Mouse (Mus musculus) left cerebral cortex, adult 6 months (tissue): ENCODE data around the gene Gm4952. TPM values are rescaled to one million over a fixed set of nuclear protein-coding genes. Genes with fewer than 3 reads are reported as not detected.

Experiments
- long read RNA-seq, 2 experiments: library from polyadenylated mRNA; unstranded; transcript quantifications; one replicate each; pipeline ENCODE4 v2.0.0; 2019 to 2020
- polyA plus RNA-seq: library from polyadenylated mRNA; unstranded; fragments of <200 nt; fragmentation: Nextera tagmentation; gene quantifications from 2 replicates; pipeline ENCODE4 v1.2.3, GENCODE M21; 2021

Gene Gm4952
- polyA plus RNA-seq = 0.16 TPM in 1 of 2 replicates, not detected in the other
- long read RNA-seq, experiment 1, partial matches to known transcripts = 0 of 3 reads
- long read RNA-seq, experiment 1, other reads (novel, unspliced or antisense) = 3 of 3 reads
- long read RNA-seq, experiment 2 = 0 reads

GRCm38 (mm10) chr19:12599674-12600073 is at the start of gene Gm4952:
Gm4952 (plus strand) TSS chr19:12599974.

GRCm38 (mm10) chr19:12633176-12633575 is 33.4 kb downstream of the Gm4952 start, which contains the start of gene Glyat:
Glyat (plus strand) TSS chr19:12633308.

GRCm38 (mm10) chr19:12670139-12670538 is 70.4 kb downstream of the Gm4952 start, which contains the start of gene Olfr1442:
Olfr1442 (plus strand) TSS chr19:12670439.

GRCm38 (mm10) chr19:12677812-12678211 is 78.0 kb downstream of the Gm4952 start, which contains the start of gene Olfr1443:
Olfr1443 (plus strand) TSS chr19:12678112.

Other genes with a start within 250 kb of the Gm4952 start
- gene Olfr1440, start 212.7 kb upstream of the Gm4952 start, polyA plus RNA-seq = not detected in 2 replicates
- not detected in 2 replicates for gene Olfr1441, start 182.5 kb upstream of the Gm4952 start, polyA plus RNA-seq
- not detected in 2 replicates for gene Pfpl, start 172.1 kb upstream of the Gm4952 start, polyA plus RNA-seq
- gene Mpeg1, start 139.2 kb upstream of the Gm4952 start, polyA plus RNA-seq = 2.7 and 3.2 TPM in 2 replicates
- gene Dtx4, start 98.5 kb upstream of the Gm4952 start, polyA plus RNA-seq = 5.0 and 9.3 TPM in 2 replicates
- gene Fam111a, start 54.2 kb upstream of the Gm4952 start, polyA plus RNA-seq = 0.82 and 1.0 TPM in 2 replicates
- not detected in 2 replicates for gene Glyat, start 33.3 kb downstream of the Gm4952 start, polyA plus RNA-seq
- not detected in 2 replicates for gene Olfr1442, start 70.5 kb downstream of the Gm4952 start, polyA plus RNA-seq
- not detected in 2 replicates for gene Olfr1443, start 78.1 kb downstream of the Gm4952 start, polyA plus RNA-seq
- not detected in 2 replicates for gene Keg1, start 95.8 kb downstream of the Gm4952 start, polyA plus RNA-seq
- 0.56 and 1.0 TPM in 2 replicates for gene Cntf, start 165.7 kb downstream of the Gm4952 start, polyA plus RNA-seq
- 8.9 and 9.6 TPM in 2 replicates for gene Zfp91, start 196.2 kb downstream of the Gm4952 start, polyA plus RNA-seq
- 2.2 and 2.9 TPM in 2 replicates for gene Lpxn, start 196.2 kb downstream of the Gm4952 start, polyA plus RNA-seq
- gene Gm5244, start 246.7 kb downstream of the Gm4952 start, polyA plus RNA-seq = not detected in 2 replicates